Mouse (Mus musculus) liver, embryonic 14.5 days (tissue): ENCODE measurements around the gene Scn8a. TPM values are rescaled to one million over a fixed set of nuclear protein-coding genes. Genes with fewer than 3 reads are reported as not detected.

Source experiments
- ATAC-seq: fragments of 200-750 bp; cut with Nextera tagmentation; 2 replicates; pipeline ENCODE4 v1.8.0; 2017; ENCODE audit warnings: moderate number of reproducible peaks, mild to moderate bottlenecking, moderate library complexity; ENCODE audit not compliant: insufficient read depth
- DNase-seq, 3 experiments: peaks; one replicate each; pipeline ENCODE4 v3.0.0-alpha.2; 2012 to 2013; ENCODE audit warnings: low read depth in 3 of 3, low spot score in 3 of 3
- H3K27ac ChIP-seq: fragments of 300-500 bp; sonication (generic); 2 replicates; pipeline ENCODE4 v1.5.1; 2014; ENCODE audit warnings: moderate library complexity, mild to moderate bottlenecking, control low read depth, inconsistent platforms
- H3K27me3 ChIP-seq: fragments of 300-500 bp; sonication (generic); 2 replicates; pipeline ENCODE4 v1.6.1; 2014; ENCODE audit warnings: mild to moderate bottlenecking, low read length, moderate library complexity; ENCODE audit not compliant: control insufficient read depth, insufficient read depth
- H3K36me3 ChIP-seq: fragments of 300-500 bp; sonication (generic); replicated peaks from 2 replicates; pipeline ENCODE4 v1.6.1; 2014; ENCODE audit warnings: low read depth; ENCODE audit not compliant: control insufficient read depth, insufficient read depth
- H3K4me1 ChIP-seq, 2 experiments: fragments of 200-500 bp in 1 of 2; fragments of 300-500 bp in 1 of 2; sonication (generic) in 1 of 2; replicated peaks; 2 replicates each; pipeline ENCODE4 v1.6.1; 2012 to 2014; ENCODE audit warnings: antibody characterized with exemption in 1 of 2, inconsistent platforms in 1 of 2, low read length in 1 of 2; ENCODE audit not compliant: control insufficient read depth in 2 of 2, insufficient read depth in 2 of 2
- H3K4me2 ChIP-seq: fragments of 300-500 bp; sonication (generic); 2 replicates; pipeline ENCODE4 v1.6.1; 2014; ENCODE audit warnings: low read depth, mild to moderate bottlenecking, control low read depth, moderate library complexity
- H3K4me3 ChIP-seq, 2 experiments: fragments of 200-500 bp in 1 of 2; fragments of 300-500 bp in 1 of 2; sonication (generic) in 1 of 2; 2 replicates each; pipeline ENCODE4 v1.5.1; 2012 to 2014; ENCODE audit warnings: low read depth in 2 of 2, low read length in 2 of 2, mild to moderate bottlenecking in 2 of 2, control low read depth in 1 of 2, inconsistent platforms in 1 of 2, moderate library complexity in 1 of 2; ENCODE audit not compliant: insufficient read depth in 1 of 2
- H3K9ac ChIP-seq: fragments of 300-500 bp; sonication (generic); replicated peaks from 2 replicates; pipeline ENCODE4 v1.6.1; 2014; ENCODE audit warnings: mild to moderate bottlenecking, control low read depth, moderate library complexity
- H3K9me3 ChIP-seq: fragments of 300-500 bp; sonication (generic); 2 replicates; pipeline ENCODE4 v1.6.1; 2016; ENCODE audit warnings: low read length, mixed read lengths; ENCODE audit not compliant: control insufficient read depth
- CTCF ChIP-seq: IDR thresholded peaks from 2 replicates; pipeline ENCODE4 v1.5.1; 2016; ENCODE audit warnings: antibody characterized with exemption, low read depth, control low read depth
- EP300 ChIP-seq: IDR thresholded peaks from 2 replicates; pipeline ENCODE4 v1.6.1; 2016; ENCODE audit warnings: antibody characterized with exemption, low read depth
- WGBS: fragments of 180-500 bp; shearing (Covaris S2); extraction: QIAGEN DNeasy Blood & Tissue Kit; methylation state at CpG from one replicate; pipeline ENCODE4 v1.1.7; 2014; ENCODE audit not compliant: insufficient replicate concordance; 5-methylcytosine and 5-hydroxymethylcytosine counted together
- polyA plus RNA-seq, 2 experiments: library from polyadenylated mRNA; depleted of rRNA in 1 of 2; stranded (reverse) in 1 of 2; unstranded in 1 of 2; fragments of >200 nt; fragmentation: Nextera tagmentation in 1 of 2; extraction: Ambion mirVana in 1 of 2; gene quantifications; 2 replicates each; pipeline versions ENCODE4 v1.2.1 to v1.2.3; 2012 to 2014

The Scn8a gene
- polyA plus RNA-seq, 2 experiments = 0.13 to 0.41 TPM

DNA sequence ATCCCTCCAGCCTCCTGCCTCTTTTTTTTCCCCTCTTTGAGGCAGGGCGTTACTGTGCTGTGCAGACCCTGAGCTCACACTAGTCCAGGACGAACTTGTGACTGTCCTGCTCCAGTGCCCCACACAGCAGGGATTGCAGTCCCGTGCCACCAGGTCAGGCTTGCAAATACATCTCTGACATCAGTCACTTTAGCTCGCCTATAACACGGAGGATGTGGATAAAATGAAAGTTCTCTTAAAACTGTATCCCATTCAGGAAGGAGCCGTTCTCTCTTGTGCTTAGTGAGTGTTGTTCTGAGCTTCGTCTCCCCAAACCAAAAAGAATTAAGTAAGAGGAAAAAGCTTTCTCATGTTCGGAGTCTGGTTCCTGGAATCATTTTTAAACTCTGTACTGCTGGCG, 216.8 kb downstream of the Scn8a start:
- 58% methylated on average over 9 of the region's 9 CpGs for WGBS
- H3K27ac ChIP-seq = no peak overlapping the region
- H3K4me2 ChIP-seq = no peak overlapping the region
- no peak overlapping the region for H3K9ac ChIP-seq
- H3K4me3 ChIP-seq = no peak overlapping the region
- no peaks in the 10 kb centered on the region; the same call in 1 of the 2 replicates for H3K27me3 ChIP-seq
- H3K4me1 ChIP-seq = 0 out of 4 replicates have a peak, but pooled peaks cover 0 to 2% of the 10 kb centered on the region in 2 experiments
- ATAC-seq (no peak), DNase-seq (no peak)
- no peaks in the 10 kb centered on the region for H3K9me3 ChIP-seq
- TF ChIP-seq EP300 (no peak), CTCF (no peak)
- H3K36me3 ChIP-seq = no peaks in the 10 kb centered on the region

DNA sequence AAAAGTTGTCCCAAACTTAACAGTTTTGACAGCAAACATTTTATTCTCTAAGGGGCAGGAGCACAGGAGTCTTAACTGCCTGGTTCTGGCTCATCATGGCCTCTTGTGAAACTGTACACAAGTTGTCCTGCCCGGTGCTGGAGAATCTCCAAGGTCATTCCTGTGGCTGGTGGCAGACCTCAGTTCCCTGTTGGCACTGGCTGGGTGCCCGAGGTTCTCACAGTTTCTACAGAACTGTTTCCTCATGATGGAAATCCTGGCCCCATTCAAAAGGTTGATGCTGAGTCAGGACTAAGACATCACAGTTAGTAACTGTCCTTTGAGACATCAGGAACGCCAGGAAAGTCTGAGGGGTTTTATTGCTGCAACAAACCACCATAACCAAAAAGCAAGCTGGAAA, 217.3 kb downstream of the Scn8a start:
- Histone ChIP-seq H3K4me3 (no peak overlapping the region), H3K9ac (no peak overlapping the region), H3K36me3 (no peaks in the 10 kb centered on the region), H3K9me3 (no peaks in the 10 kb centered on the region), H3K4me2 (no peak overlapping the region), H3K4me1 (0 out of 4 replicates have a peak, but pooled peaks cover 0 to 2% of the 10 kb centered on the region in 2 experiments), H3K27ac (no peak overlapping the region), H3K27me3 (no peaks in the 10 kb centered on the region; the same call in 1 of the 2 replicates)
- DNase-seq = no peak
- no peak for ATAC-seq
- 41% methylated on average over 3 of the region's 3 CpGs for WGBS
- TF ChIP-seq EP300 (no peak), CTCF (no peak)

GRCm38 (mm10) chr15:101088291-101088690, 218.6 kb downstream of the Scn8a start:
- 52% methylated on average over 4 of the region's 4 CpGs for WGBS

GRCm38 (mm10) chr15:101091551-101091950, 221.9 kb downstream of the Scn8a start:
- no peaks in the 10 kb centered on the region for H3K36me3 ChIP-seq
- no peak overlapping the region for H3K27ac ChIP-seq
- DNase-seq (no peak), ATAC-seq (no peak)
- H3K27me3 ChIP-seq = no peaks in the 10 kb centered on the region; the same call in 1 of the 2 replicates
- no peaks in the 10 kb centered on the region for H3K9me3 ChIP-seq
- WGBS = 61% methylated on average over 8 of the region's 8 CpGs
- no peak overlapping the region for H3K4me2 ChIP-seq
- H3K4me1 ChIP-seq = no peaks in the 10 kb centered on the region
- no peak overlapping the region for H3K4me3 ChIP-seq
- TF ChIP-seq CTCF (no peak), EP300 (no peak)
- no peak overlapping the region for H3K9ac ChIP-seq

More at GRCm38 (mm10) chr15:101088291-101088690, 218.6 kb downstream of the Scn8a start:
- DNase-seq (no peak), ATAC-seq (no peak)
- Histone ChIP-seq H3K27ac (no peak overlapping the region), H3K4me1 (no peaks in the 10 kb centered on the region), H3K9ac (no peak overlapping the region), H3K4me3 (no peak overlapping the region), H3K27me3 (no peaks in the 10 kb centered on the region; the same call in 1 of the 2 replicates), H3K4me2 (no peak overlapping the region), H3K36me3 (no peaks in the 10 kb centered on the region), H3K9me3 (no peaks in the 10 kb centered on the region)
- no peak for TF ChIP-seq CTCF
- TF ChIP-seq EP300 = no peak

- WGBS = 31% methylated on average over 14 of the region's 14 CpGs
- Histone ChIP-seq H3K4me3 (no peak overlapping the region), H3K9me3 (no peaks in the 10 kb centered on the region), H3K27ac (no peak overlapping the region), H3K4me1 (no peaks in the 10 kb centered on the region), H3K36me3 (no peaks in the 10 kb centered on the region), H3K27me3 (no peaks in the 10 kb centered on the region; the same call in 1 of the 2 replicates), H3K4me2 (no peak overlapping the region), H3K9ac (no peak overlapping the region)
- DNase-seq (no peak), ATAC-seq (0 out of 2 replicates have a peak, but pooled peaks have one; percentile 18)
- TF ChIP-seq CTCF = no peak
- TF ChIP-seq EP300 = no peak
Measured at GRCm38 (mm10) chr15:101092121-101092828, 222.6 kb downstream of the Scn8a start.
